Mouse (Mus musculus) CH12.LX (cell line): Measurements from ENCODE around the gene Snx32. TPM values are rescaled to one million over a fixed set of nuclear protein-coding genes. Genes with fewer than 3 reads are reported as not detected.

ENCODE experiments used
- DNase-seq: peaks from one replicate; pipeline ENCODE4 v3.0.0-alpha.2; 2013; ENCODE audit errors: extremely low read depth
- H3K27ac ChIP-seq: 2 replicates; pipeline ENCODE4 v1.5.1; 2012; ENCODE audit warnings: low read depth, mild to moderate bottlenecking, control low read depth, moderate library complexity; ENCODE audit not compliant: insufficient read depth
- H3K27me3 ChIP-seq: replicated peaks from 2 replicates; pipeline ENCODE3; 2012; ENCODE audit warnings: inconsistent platforms
- H3K36me3 ChIP-seq, 2 experiments: replicated peaks in 1 of 2; 2 replicates each; pipeline versions ENCODE3 to v1.6.1; 2012; ENCODE audit warnings: inconsistent platforms in 1 of 2, low read length in 1 of 2, mild to moderate bottlenecking in 1 of 2, mixed read lengths in 1 of 2, moderate library complexity in 1 of 2; ENCODE audit not compliant: control insufficient read depth in 1 of 2, insufficient read depth in 1 of 2
- H3K4me1 ChIP-seq, 2 experiments: 2 replicates each; pipeline ENCODE4 v1.6.1; 2012; ENCODE audit warnings: inconsistent platforms in 1 of 2, moderate library complexity in 1 of 2; ENCODE audit not compliant: insufficient read depth in 2 of 2, control insufficient read depth in 1 of 2
- H3K4me2 ChIP-seq: 2 replicates; pipeline ENCODE4 v1.6.1; 2012; ENCODE audit warnings: low read depth, mild to moderate bottlenecking, control low read depth; ENCODE audit not compliant: poor library complexity, insufficient read depth, severe bottlenecking
- H3K4me3 ChIP-seq, 3 experiments: fragments of 150-350 bp in 1 of 3; sonication (generic) in 1 of 3; replicated peaks in 1 of 3; 2 replicates each; pipeline versions ENCODE3 to v1.5.1; 2011 to 2012; ENCODE audit warnings: low read depth in 2 of 3, low read length in 2 of 3, mild to moderate bottlenecking in 2 of 3, moderate library complexity in 2 of 3, control low read depth in 1 of 3, improper control_type of control experiment in 1 of 3, inconsistent platforms in 1 of 3, mixed read lengths in 1 of 3; ENCODE audit not compliant: poor library complexity in 1 of 3
- H3K79me2 ChIP-seq: replicated peaks from 2 replicates; pipeline ENCODE4 v1.6.1; 2012; ENCODE audit warnings: mild to moderate bottlenecking, moderate library complexity; ENCODE audit not compliant: control insufficient read depth, poor library complexity, insufficient read depth, severe bottlenecking; ENCODE audit errors: extremely low read depth
- H3K9ac ChIP-seq: 2 replicates; pipeline ENCODE4 v1.6.1; 2012; ENCODE audit warnings: low read depth, mild to moderate bottlenecking, control low read depth, moderate library complexity; ENCODE audit not compliant: insufficient read depth
- H3K9me3 ChIP-seq: replicated peaks from 2 replicates; pipeline ENCODE3; 2012; ENCODE audit warnings: low read length, inconsistent platforms, mixed read lengths
- BHLHE40 ChIP-seq: IDR thresholded peaks from 2 replicates; pipeline ENCODE4 v1.6.1; 2011; ENCODE audit warnings: mild to moderate bottlenecking, low read depth, low read length, improper control_type of control experiment
- CHD1 ChIP-seq: IDR thresholded peaks from 2 replicates; pipeline ENCODE4 v1.6.1; 2012; ENCODE audit warnings: low read depth, low read length, improper control_type of control experiment, inconsistent platforms
- CHD2 ChIP-seq: IDR thresholded peaks from 2 replicates; pipeline ENCODE4 v1.6.1; 2011; ENCODE audit warnings: low read length, improper control_type of control experiment
- ELF1 ChIP-seq: IDR thresholded peaks from 2 replicates; pipeline ENCODE4 v1.6.1; 2014; ENCODE audit warnings: low read depth, mild to moderate bottlenecking, inconsistent platforms, low read length, improper control_type of control experiment
- EP300 ChIP-seq: IDR thresholded peaks from 2 replicates; pipeline ENCODE4 v1.6.1; 2011; ENCODE audit warnings: low read length, improper control_type of control experiment
- ETS1 ChIP-seq: conservative IDR thresholded peaks from 2 replicates; pipeline ENCODE4 v1.6.1; 2012; ENCODE audit warnings: low read depth, mild to moderate bottlenecking, inconsistent platforms, low read length, improper control_type of control experiment, moderate library complexity
- GABPA ChIP-seq: IDR thresholded peaks from 2 replicates; pipeline ENCODE4 v1.6.1; 2012; ENCODE audit warnings: low read depth, low read length, improper control_type of control experiment, inconsistent platforms; ENCODE audit not compliant: insufficient replicate concordance
- HCFC1 ChIP-seq: IDR thresholded peaks from 2 replicates; pipeline ENCODE4 v1.6.1; 2012; ENCODE audit warnings: low read depth, mild to moderate bottlenecking, inconsistent platforms, low read length, improper control_type of control experiment
- IRF4 ChIP-seq: IDR thresholded peaks from 2 replicates; pipeline ENCODE4 v1.6.1; 2014; ENCODE audit warnings: low read depth, mild to moderate bottlenecking, inconsistent platforms, low read length, improper control_type of control experiment
- JUND ChIP-seq: conservative IDR thresholded peaks from 2 replicates; pipeline ENCODE4 v1.6.1; 2011; ENCODE audit warnings: low read depth, low read length, improper control_type of control experiment
- MAFK ChIP-seq: IDR thresholded peaks from 2 replicates; pipeline ENCODE4 v1.6.1; 2011; ENCODE audit warnings: low read length, improper control_type of control experiment; ENCODE audit not compliant: insufficient replicate concordance
- MXI1 ChIP-seq: IDR thresholded peaks from 2 replicates; pipeline ENCODE4 v1.6.1; 2011; ENCODE audit warnings: mild to moderate bottlenecking, low read depth, low read length, improper control_type of control experiment
- NRF1 ChIP-seq: IDR thresholded peaks from 2 replicates; pipeline ENCODE4 v1.6.1; 2014; ENCODE audit warnings: low read depth, mild to moderate bottlenecking, inconsistent platforms, low read length, improper control_type of control experiment, moderate library complexity
- PAX5 ChIP-seq: IDR thresholded peaks from 2 replicates; pipeline ENCODE4 v1.6.1; 2012; ENCODE audit warnings: low read length, inconsistent platforms, mixed read lengths
- POLR2AphosphoS2 ChIP-seq: IDR thresholded peaks from 2 replicates; pipeline ENCODE4 v1.6.1; 2011; ENCODE audit warnings: low read depth, low read length, improper control_type of control experiment
- TBP ChIP-seq: conservative IDR thresholded peaks from 2 replicates; pipeline ENCODE4 v1.6.1; 2011; ENCODE audit warnings: low read depth, low read length, improper control_type of control experiment
- UBTF ChIP-seq: IDR thresholded peaks from 2 replicates; pipeline ENCODE4 v1.6.1; 2012; ENCODE audit warnings: low read depth, mild to moderate bottlenecking, inconsistent platforms, low read length, improper control_type of control experiment, moderate library complexity
- USF1 ChIP-seq: IDR thresholded peaks from 2 replicates; pipeline ENCODE4 v1.6.1; 2014; ENCODE audit warnings: low read depth, mild to moderate bottlenecking, inconsistent platforms, low read length, improper control_type of control experiment
- USF2 ChIP-seq: conservative IDR thresholded peaks from 2 replicates; pipeline ENCODE4 v1.6.1; 2011; ENCODE audit warnings: low read depth, low read length, improper control_type of control experiment
- ZNF384 ChIP-seq: IDR thresholded peaks from 2 replicates; pipeline ENCODE4 v1.6.1; 2012; ENCODE audit warnings: low read depth, low read length, improper control_type of control experiment, inconsistent platforms
- dilution Hi-C: fragments of 300-500 bp; cut with MboI; formaldehyde crosslinking; loops from 2 replicates; pipeline ENCODE4 v1.14.3; 2020; ENCODE audit warnings: low sequenced_read_pairs; ENCODE audit not compliant: extremely low pct_unique_long_range_greater_than_20kb, extremely low pct_ligation_motif_present
- in situ Hi-C: fragments of 300-500 bp; cut with MboI; formaldehyde crosslinking; loops from 3 replicates; pipeline ENCODE4 v1.14.3; 2019; ENCODE audit warnings: low sequenced_read_pairs, low pct_ligation_motif_present, low pct_unique_long_range_greater_than_20kb, mixed read lengths
- polyA plus RNA-seq: library from polyadenylated mRNA; unstranded; fragments of >175 nt; gene quantifications from 2 replicates; pipeline ENCODE4 v1.2.1, GENCODE M21; 2012; ENCODE audit warnings: low read depth; ENCODE audit not compliant: insufficient read length
- total RNA-seq, 2 experiments: library from RNA; depleted of rRNA; stranded (reverse); fragments of 300-350 nt in 1 of 2; fragments of >200 nt in 1 of 2; gene quantifications; 2 replicates each; pipeline ENCODE4 v1.2.3; 2012 to 2014

Gene Snx32
- total and polyA plus RNA-seq, 3 experiments, result 0.75 to 2.7 (median 2.4) TPM

- Histone ChIP-seq H3K4me1 (peaks cover 2 to 21% of the 10 kb centered on the region in 2 experiments; a peak in 2 of 4 replicates), H3K36me3 (peaks cover 29 to 55% of the 10 kb centered on the region in 2 experiments), H3K9ac (no peak overlapping the region), H3K9me3 (no peaks in the 10 kb centered on the region), H3K79me2 (no peaks in the 10 kb centered on the region), H3K4me2 (no peak overlapping the region), H3K4me3 (no peak overlapping the region), H3K27me3 (no peaks in the 10 kb centered on the region), H3K27ac (no peak overlapping the region)
- dilution Hi-C loops, result no loop called here
- TF ChIP-seq USF1 (no peak), EP300 (no peak)
- DNase-seq, result no peak
- in situ Hi-C loops, result no loop called here
These were observed 25.8 kb downstream of the Snx32 start for GRCm38 (mm10) chr19:5484496-5484895.

- no peak overlapping the region for H3K4me3 ChIP-seq
- H3K79me2 ChIP-seq, result no peaks in the 10 kb centered on the region
- peaks cover 29 to 55% of the 10 kb centered on the region in 2 experiments for H3K36me3 ChIP-seq
- no peak overlapping the region for H3K27ac ChIP-seq
- H3K4me2 ChIP-seq, result no peak overlapping the region
- dilution Hi-C loops (no loop called here), in situ Hi-C loops (no loop called here)
- no peak overlapping the region for H3K9ac ChIP-seq
- TF ChIP-seq CHD2, result no peak
- TF ChIP-seq JUND, result no peak
- TF ChIP-seq UBTF, result no peak
- no peak for TF ChIP-seq NRF1
- TF ChIP-seq IRF4, result no peak
- TF ChIP-seq USF2, result no peak
- no peaks in the 10 kb centered on the region for H3K9me3 ChIP-seq
- DNase-seq, result no peak
- peaks cover 2 to 20% of the 10 kb centered on the region in 2 experiments; a peak in 2 of 4 replicates for H3K4me1 ChIP-seq
- H3K27me3 ChIP-seq, result no peaks in the 10 kb centered on the region
These were observed 26.7 kb downstream of the Snx32 start for GRCm38 (mm10) chr19:5483386-5484359.

- Histone ChIP-seq H3K4me2 (no peak overlapping the region), H3K9ac (no peak overlapping the region), H3K36me3 (peaks cover 29 to 53% of the 10 kb centered on the region in 2 experiments), H3K79me2 (no peaks in the 10 kb centered on the region), H3K9me3 (no peaks in the 10 kb centered on the region), H3K27ac (no peak overlapping the region), H3K4me3 (no peak overlapping the region), H3K27me3 (no peaks in the 10 kb centered on the region), H3K4me1 (peaks cover 0 to 5% of the 10 kb centered on the region in 2 experiments; a peak in 2 of 4 replicates)
- dilution Hi-C loops, result no loop called here
- in situ Hi-C loops, result no loop called here
- DNase-seq, result no peak
- TF ChIP-seq ZNF384 (no peak), MAFK (no peak), BHLHE40 (no peak), CHD2 (no peak), POLR2AphosphoS2 (no peak), NRF1 (no peak), CHD1 (no peak), MXI1 (no peak), PAX5 (no peak), JUND (no peak), TBP (no peak), ETS1 (no peak), GABPA (no peak), USF2 (no peak), ELF1 (no peak), HCFC1 (no peak)
These were observed 28.9 kb downstream of the Snx32 start for GRCm38 (mm10) chr19:5481398-5481797.
